ENCODE assay signal across 15 mouse cellular contexts in the genomic region with DNA sequence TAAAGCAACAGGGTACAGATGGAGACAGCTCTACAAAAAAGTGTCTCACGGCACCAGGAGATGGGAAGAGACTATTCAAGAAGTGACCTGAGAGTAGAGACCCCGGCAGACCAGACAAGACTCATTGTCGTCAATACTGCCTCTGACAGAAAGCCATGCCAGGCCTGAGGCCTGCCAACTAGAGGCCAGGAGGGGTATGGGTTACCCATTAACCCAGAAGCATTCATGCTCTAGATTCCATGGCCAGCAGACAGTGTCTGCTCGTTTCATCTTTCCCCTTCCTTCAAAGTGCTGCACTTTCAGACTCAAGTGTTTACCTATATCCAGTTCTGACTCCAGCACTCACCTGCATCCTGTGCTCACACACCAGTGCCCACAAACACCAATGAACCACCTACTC. TPM values are rescaled to one million over a fixed set of nuclear protein-coding genes. Genes with fewer than 3 reads are reported as not detected.
DNase-seq lines count a peak whose midpoint lies in the region; ATAC-seq and TF ChIP-seq lines count a peak whose summit lies in the region.
"Had no signal": no experiment of that assay in that cellular context is flagged by ENCODE, and none has a peak within 500 bp of the region (broad histone marks: within the 10 kb centered on the region; RNA-seq: fewer than 3 reads in every experiment).

No protein-coding gene starts in this region.

- no peaks in the 10 kb centered on the region for H3K36me3 ChIP-seq in lung, postnatal 0 days (ENCODE audit: insufficient read depth, low read length)
- H3K36me3 ChIP-seq in intestine, embryonic 16.5 days (ENCODE audit: control insufficient read depth, insufficient read depth, low read length): no peaks in the 10 kb centered on the region
- H3K36me3 ChIP-seq: embryonic facial prominence, embryonic 15.5 days; forebrain, embryonic 12.5 days had no signal

- no peaks in the 10 kb centered on the region for H3K9me3 ChIP-seq in lung, postnatal 0 days (ENCODE audit: low read length)
- H3K9me3 ChIP-seq in intestine, embryonic 16.5 days (ENCODE audit: control insufficient read depth, low read length): no peaks in the 10 kb centered on the region
- H3K9me3 ChIP-seq: embryonic facial prominence, embryonic 15.5 days; forebrain, embryonic 12.5 days had no signal

- ATAC-seq in lung, postnatal 0 days: peak; percentile 53; the same call in 1 of the 2 replicates
- peak; percentile 66 for ATAC-seq in intestine, embryonic 16.5 days
- ATAC-seq: CD4-positive, CD25-positive, alpha-beta regulatory T cell, adult 4 months had no signal

- peak; percentile 38 for TF ChIP-seq CTCF in lung, postnatal 0 days (IDR thresholded peaks at IDR 0.05)

- peak; percentile 41 for DNase-seq in lung, postnatal 0 days (ENCODE audit: low spot score)
- DNase-seq in lung, postnatal 36 days: no peak
- peak; percentile 48 for DNase-seq in kidney, adult 18-20 months
- peak; percentile 50 for DNase-seq in kidney, postnatal 14 days
- no peak for DNase-seq in MN1 (ENCODE audit: low spot score)
- DNase-seq in adipocyte (ENCODE audit: low spot score): no peak
- DNase-seq: adrenal gland, postnatal 14 days; cerebellum, adult 9-10 months; right cerebral cortex, adult 18-20 months; thymus, adult 18-20 months had no signal

- 45% methylated on average over 4 of the region's 4 CpGs for WGBS in lung, postnatal 0 days
- WGBS in intestine, embryonic 16.5 days: 56% methylated on average over 4 of the region's 4 CpGs

- no peaks in the 10 kb centered on the region for H3K27me3 ChIP-seq in lung, postnatal 0 days (replicated peaks; ENCODE audit: insufficient read depth, low read length)
- no peaks in the 10 kb centered on the region for H3K27me3 ChIP-seq in intestine, embryonic 16.5 days (replicated peaks; ENCODE audit: control insufficient read depth, insufficient read depth, low read length)
- H3K27me3 ChIP-seq: embryonic facial prominence, embryonic 15.5 days; forebrain, embryonic 12.5 days had no signal

- no peak overlapping the region for H3K27ac ChIP-seq in lung, postnatal 0 days (ENCODE audit: low read length)
- no peak overlapping the region for H3K27ac ChIP-seq in intestine, embryonic 16.5 days (ENCODE audit: low read length)
- H3K27ac ChIP-seq: embryonic facial prominence, embryonic 15.5 days; forebrain, embryonic 12.5 days had no signal

- H3K4me1 ChIP-seq in lung, postnatal 0 days (ENCODE audit: insufficient read depth, low read depth, low read length): no peaks in the 10 kb centered on the region
- peaks cover 4% of the 10 kb centered on the region; the same call in 1 of the 2 replicates for H3K4me1 ChIP-seq in intestine, embryonic 16.5 days (ENCODE audit: control insufficient read depth, insufficient read depth, low read length)
- H3K4me1 ChIP-seq: embryonic facial prominence, embryonic 15.5 days had no signal

- H3K4me3 ChIP-seq in lung, postnatal 0 days (ENCODE audit: low read depth, low read length): no peak overlapping the region
- H3K4me3 ChIP-seq in intestine, embryonic 16.5 days (ENCODE audit: low read length): no peak overlapping the region
- H3K4me3 ChIP-seq: embryonic facial prominence, embryonic 15.5 days; forebrain, embryonic 12.5 days; myocyte had no signal

- no peak overlapping the region for H3K4me2 ChIP-seq in lung, postnatal 0 days (replicated peaks; ENCODE audit: low read depth, low read length)
- no peak overlapping the region for H3K4me2 ChIP-seq in intestine, embryonic 16.5 days (ENCODE audit: low read depth, low read length)
- H3K4me2 ChIP-seq: embryonic facial prominence, embryonic 15.5 days; forebrain, embryonic 12.5 days had no signal

- no peak for TF ChIP-seq EP300 in lung, postnatal 0 days (IDR thresholded peaks at IDR 0.05)

- H3K9ac ChIP-seq in lung, postnatal 0 days (replicated peaks; ENCODE audit: low read depth): no peak overlapping the region
- no peak overlapping the region for H3K9ac ChIP-seq in intestine, embryonic 16.5 days (ENCODE audit: low read depth, low read length)
- H3K9ac ChIP-seq: embryonic facial prominence, embryonic 15.5 days; forebrain, embryonic 12.5 days had no signal

RNA-seq across cellular contexts. Expression of gene Slc31a2, which starts 15.7 kb away (rescaled TPM):
- polyA plus RNA-seq in lung, postnatal 0 days (2015; fragmentation: Nextera tagmentation; extraction: Ambion mirVana): 25.5 and 29.0 TPM in 2 replicates
- polyA plus RNA-seq in intestine, embryonic 16.5 days (2015; fragmentation: Nextera tagmentation; extraction: Ambion mirVana): 20.4 and 21.2 TPM in 2 replicates

RNA-seq across cellular contexts. Expression of gene Zfp37, which starts 47.2 kb away (rescaled TPM):
- 3.4 and 3.5 TPM in 2 replicates for polyA plus RNA-seq in lung, postnatal 0 days (2015; fragmentation: Nextera tagmentation; extraction: Ambion mirVana)
- 4.8 and 5.3 TPM in 2 replicates for polyA plus RNA-seq in intestine, embryonic 16.5 days (2015; fragmentation: Nextera tagmentation; extraction: Ambion mirVana)

Comparison
In these comparisons a context has a peak if more than half of its experiments do, and no peak if none do; other contexts are left out.
1. DNase-seq: peak in lung, postnatal 0 days (single experiment), kidney, adult 18-20 months (single experiment) and kidney, postnatal 14 days (single experiment); none in lung, postnatal 36 days (single experiment), MN1 (single experiment) and adipocyte (single experiment).